Mouse (Mus musculus): Measurements from ENCODE around the gene Cpne7. TPM values are rescaled to one million over a fixed set of nuclear protein-coding genes. Genes with fewer than 3 reads are reported as not detected.
A peak's percentile ranks its signal among the peaks of the same experiment; 100 is the strongest.
"Not testable (repeated sequence)": the region's sequence is repeated elsewhere in the genome, so short reads cannot be mapped to it uniquely, and the experiment has no call there.

Cpne7 gene
- 0.22 and 0.31 TPM in 2 replicates for polyA plus RNA-seq (2015; fragmentation: Nextera tagmentation; extraction: Ambion mirVana)

DNA sequence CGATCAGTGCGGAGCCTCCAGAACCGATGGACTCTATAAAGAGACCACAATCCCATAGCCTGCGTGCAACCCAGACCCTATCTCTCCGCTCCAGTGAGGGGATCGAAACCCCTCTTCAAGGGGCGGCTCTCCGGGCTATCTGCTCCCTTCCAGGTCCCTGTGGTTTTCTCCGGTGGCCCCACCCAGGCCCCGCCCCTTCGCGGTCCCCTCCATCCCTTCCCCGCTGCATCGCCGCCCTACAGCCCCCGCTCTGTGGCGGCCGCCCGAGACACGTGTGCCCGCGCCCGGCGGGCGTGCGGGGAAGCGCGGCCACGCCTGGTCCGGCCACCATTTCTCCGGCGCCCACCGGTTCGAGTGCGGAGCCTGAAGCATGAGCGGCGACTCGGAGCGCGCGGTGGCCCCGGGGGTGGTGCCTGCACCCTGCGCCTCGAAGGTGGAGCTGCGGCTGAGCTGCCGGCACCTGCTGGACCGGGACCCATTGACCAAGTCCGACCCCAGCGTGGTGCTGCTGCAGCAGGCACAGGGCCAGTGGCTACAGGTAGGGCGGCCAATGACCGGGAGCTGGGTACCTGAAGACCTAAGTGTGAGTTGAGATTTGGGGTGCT lies at the start of gene Cpne7:
Cpne7 (plus strand) TSS at position 248 of the 605 bp plus-strand sequence.
- DNase-seq (ENCODE audit: low spot score) = no peak

DNA sequence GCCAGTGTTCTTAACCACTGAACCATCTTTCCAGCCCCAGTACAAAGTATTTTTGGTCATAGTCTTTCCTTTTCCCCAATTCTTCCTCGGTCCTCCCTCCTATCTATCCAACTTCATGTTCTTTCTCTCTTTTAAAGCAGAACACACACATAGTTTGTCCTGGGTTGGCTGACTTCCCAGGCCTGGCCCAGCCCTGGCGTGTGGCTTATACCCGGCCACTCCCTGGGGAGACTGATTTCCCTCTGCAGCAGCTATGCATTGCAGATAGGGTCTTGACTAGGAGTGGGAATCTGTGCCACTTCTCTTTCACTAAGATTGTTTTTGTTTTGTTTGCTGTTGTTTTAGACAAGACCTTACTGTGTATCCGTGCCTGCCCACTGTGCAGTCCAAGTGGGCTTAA lies 46.0 kb upstream of the Cpne7 start:
- DNase-seq (ENCODE audit: low spot score) = no peak

DNA sequence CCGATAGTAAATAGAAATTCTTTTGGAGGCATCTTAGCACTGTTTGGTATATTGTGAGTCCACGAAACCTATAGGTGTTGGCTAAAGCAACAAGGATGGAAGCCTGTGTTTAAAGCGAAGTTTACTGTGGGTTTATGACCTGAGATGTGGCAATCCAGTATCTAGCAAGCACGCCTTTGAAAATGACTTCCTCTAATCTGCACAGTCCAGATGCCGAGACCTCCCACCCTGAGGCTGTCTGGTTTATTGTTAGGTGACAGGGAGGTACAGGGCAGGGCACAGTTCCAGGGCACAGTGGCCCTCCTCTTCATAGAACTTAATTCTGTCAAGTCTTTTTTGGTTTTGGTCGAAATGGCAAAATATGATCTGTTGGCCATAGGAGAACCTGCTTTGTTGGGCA lies 40.0 kb upstream of the Cpne7 start:
- no peak for DNase-seq (ENCODE audit: low spot score)

DNA sequence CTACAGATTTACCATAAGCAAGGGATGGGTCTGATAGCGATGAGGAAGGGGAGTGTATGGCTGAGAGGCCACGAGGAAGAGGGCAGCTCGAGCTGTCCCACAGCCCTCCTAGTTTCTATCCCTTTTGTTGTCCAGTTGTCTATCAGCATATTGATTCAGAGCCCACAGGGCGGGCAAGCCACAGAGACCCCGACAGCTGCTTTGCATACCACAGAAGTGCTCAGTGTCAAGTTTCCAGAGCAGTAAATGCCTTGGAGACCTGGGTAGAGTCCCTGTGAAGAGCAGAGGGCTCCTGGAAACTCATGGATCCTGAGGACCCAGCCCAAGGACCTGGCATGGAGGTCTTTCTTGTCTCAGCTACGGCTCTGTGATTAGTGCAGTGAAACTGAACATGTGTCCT lies 34.2 kb upstream of the Cpne7 start:
- DNase-seq (ENCODE audit: low spot score) = no peak

DNA sequence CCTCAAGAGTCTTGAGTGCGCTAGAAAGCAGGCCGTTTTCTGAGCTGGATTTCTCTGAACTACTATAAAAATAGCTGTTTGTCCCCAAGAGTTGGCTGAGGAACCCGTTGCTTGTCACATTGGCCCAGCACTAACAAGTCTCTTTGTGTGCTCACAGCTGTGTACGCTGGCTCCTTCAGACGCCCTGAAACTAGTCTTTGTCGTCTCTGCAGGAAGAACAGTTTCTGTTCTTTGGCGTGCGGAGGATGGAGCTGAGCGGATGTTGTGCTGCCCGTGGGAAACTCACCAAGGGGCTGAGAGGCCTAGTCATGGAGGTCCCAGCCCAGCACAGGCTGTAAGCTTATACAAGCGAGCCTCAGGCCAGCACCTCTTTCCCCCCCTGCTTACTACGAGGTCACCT lies 33.6 kb upstream of the Cpne7 start:
- no peak for DNase-seq (ENCODE audit: low spot score)

DNA sequence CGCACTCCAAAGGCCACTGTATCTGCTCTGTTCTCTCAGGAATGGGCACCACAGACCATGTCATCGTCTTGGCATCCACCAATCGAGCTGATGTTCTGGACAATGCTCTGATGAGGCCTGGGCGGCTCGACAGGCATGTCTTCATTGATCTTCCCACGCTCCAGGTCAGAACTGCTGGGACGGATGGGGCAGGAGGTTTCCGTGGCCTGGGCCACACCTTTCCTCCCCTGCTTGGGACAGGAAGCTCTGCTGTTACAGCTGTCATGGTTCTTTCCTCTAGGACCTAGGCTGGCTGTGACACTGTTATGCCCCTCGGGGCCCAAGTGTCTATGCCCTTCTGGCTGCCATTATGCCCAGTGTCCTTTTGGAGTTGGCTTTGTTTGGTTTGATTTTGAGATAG lies 29.9 kb upstream of the Cpne7 start:
- no peak for DNase-seq (ENCODE audit: low spot score)

DNA sequence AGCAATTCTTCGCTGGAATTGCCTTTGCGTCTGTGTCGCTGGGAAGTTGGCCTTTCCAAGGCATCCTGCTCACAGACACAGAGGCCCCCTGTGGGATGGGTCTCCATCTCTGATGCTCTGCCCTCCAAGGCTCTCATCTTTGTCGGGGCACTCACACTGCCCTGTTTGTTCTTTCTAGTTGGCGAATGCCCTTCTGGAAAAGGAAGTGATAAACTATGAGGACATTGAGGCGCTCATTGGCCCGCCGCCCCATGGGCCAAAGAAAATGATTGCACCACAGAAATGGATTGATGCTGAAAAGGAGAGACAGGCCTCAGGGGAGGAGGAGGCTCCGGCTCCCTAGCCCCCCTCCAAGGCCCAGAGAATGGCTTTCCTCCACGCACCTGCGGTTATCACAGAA lies 20.0 kb upstream of the Cpne7 start:
- no peak for DNase-seq (ENCODE audit: low spot score)

DNA sequence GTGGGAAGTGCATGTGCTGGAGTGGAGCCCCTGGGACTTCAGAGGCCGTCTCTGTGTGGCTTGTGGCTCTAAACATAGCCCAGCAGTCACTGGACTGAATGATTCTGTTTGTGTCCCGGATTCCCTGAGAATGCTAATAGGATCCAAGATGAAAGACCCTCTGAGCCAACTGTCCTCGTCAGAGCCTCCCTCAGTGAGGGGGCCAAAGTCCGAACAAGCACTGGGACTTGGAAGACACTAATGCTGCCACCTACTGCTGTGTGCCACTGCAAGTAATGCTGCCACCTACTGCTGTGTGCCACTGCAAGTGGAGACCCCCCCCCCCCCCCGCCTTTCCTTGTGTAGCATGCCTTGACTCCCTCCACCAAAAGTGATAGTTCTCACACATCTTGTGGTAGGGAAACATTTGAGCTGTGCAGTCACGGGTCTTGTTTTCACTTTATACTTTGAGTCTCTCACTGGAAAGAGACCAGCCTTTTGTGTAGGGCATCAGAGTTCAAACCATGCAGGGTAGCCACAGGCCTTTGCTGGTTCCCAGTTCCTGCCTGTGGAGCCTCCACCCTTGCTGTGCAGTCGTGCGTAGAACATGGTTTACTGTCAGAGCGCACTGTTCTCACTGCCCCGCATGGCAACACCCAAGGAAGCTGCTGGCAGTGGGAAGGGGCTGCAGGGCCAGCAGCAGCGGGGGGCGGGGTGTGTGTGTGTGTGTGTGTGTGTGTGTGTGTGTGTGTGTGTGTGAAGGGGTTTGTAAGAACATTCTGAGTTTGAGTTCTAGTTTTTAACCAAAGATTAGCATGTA lies 19.2 kb upstream of the Cpne7 start:
- DNase-seq (ENCODE audit: low spot score) = no peak

DNA sequence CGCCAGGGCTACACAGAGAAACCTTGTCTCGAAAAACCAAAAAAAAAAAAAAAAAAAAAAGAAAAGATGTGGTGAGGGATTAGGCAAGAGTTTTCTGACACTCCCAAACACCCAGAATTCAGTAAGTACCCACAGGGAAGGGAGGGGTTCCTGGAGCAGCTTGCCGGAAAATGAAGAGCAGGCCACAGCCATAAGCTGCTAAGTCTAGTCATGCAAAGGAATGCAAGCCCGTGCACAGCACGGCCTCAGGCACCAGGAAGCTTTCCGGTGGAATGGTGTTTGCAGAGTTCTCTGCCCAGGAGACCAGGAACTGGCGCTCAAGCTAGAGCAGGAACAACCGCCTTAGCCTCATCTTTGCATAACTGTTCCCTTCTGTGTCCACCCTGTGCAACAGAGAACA lies 16.9 kb upstream of the Cpne7 start:
- DNase-seq (ENCODE audit: low spot score) = no peak

DNA sequence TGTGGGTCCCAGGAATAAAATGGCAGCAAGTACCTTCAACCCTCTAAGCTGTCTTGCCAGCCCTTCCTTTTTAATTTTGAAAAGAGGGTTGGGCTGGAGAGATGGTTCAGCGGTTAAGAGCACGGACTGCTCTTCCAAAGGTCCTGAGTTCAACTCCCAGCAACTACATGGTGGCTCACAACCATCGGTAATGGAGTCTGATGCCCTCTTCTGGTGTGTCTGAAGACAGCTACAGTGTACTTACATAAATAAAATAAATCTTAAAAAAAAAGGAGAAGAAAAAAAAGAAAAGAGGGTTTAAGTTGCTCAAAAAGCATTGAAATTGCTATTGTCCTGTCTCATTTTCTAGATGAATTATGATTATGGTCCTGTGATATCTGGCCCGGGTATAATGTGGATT lies 15.9 kb upstream of the Cpne7 start:
- DNase-seq (ENCODE audit: low spot score) = no peak

DNA sequence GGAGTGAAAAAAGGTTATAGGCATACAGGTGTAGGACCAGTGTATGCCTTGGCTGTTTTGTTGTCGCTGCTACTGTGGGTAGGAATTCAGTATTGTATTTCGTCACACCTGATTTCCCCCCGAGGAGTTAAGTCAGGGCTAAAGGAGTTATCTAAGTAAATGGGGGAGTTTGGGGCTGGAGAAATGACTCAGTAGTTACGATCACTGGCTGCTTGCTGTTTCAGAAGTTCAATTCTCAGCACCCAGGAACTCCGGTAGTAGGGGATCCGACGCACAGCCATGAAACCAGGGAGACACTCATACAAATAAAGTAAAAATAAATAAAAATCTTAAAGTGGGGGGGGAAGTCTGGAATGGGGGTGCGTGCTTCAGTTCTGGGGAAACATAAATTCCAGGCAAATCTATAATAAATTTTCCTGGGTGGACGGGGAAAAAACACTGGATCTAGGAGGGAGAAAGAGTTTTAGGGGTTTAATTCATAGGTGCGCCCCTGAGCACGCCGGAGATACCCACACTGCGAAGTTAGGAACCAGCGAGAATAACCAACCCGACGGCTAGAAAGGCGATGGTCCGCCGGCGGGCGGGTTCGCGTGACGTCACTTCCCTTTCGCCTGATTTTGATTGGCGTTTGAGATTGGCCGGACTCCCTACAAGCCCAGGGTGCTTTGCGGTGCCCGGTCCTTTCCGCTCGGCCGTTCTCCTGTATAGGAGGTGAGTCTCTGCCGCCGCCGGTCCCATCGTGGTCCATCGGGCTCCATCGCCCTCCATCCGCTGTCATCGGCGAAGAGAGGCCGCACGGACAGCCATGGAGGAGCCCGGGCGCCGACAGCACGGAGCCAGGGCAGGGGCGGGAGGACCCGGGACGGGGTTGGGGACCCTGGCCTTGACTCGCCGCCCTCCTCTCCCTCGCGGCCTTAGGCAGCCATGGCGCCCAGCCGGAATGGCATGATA lies 15.2 kb upstream of the Cpne7 start, which contains the start of gene Rpl13:
Rpl13 (plus strand) TSS at position 616 of the 951 bp plus-strand sequence.
- peak; percentile 93 for DNase-seq (ENCODE audit: low spot score)

DNA sequence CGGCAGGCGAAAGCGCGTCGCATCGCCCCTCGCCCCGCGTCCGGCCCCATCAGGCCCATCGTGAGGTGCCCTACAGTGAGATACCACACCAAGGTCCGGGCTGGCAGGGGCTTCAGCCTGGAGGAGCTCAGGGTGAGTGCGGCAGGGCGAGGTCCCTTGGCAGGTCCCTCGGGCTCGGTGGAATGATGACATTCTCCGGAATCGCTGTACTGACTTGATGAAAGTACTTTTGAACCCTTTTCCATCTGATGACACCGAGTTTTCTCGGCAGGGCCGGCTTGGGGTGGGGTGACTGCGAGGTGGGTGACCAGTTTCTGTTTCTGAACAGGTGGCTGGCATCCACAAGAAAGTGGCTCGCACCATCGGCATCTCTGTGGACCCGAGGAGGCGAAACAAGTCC lies 14.3 kb upstream of the Cpne7 start:
- DNase-seq (ENCODE audit: low spot score) = not testable (repeated sequence)

DNA sequence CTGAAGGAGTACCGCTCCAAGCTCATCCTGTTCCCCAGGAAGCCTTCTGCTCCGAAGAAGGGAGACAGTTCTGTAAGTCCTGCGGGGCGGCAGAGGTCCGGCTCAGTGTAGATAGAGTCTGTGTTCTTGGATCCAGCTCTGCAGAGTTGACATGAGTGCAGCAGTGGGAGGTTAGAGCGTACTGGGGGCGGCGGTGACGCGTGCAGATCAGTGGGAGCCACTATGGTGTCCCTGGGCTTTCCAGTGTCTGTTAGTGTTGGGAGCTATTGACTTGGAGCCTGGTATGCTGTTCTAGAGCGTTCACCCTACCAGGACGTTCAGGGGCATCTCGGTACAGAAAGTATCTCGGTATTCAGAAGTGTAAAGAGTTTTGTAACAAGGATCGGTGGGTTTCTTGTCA lies 13.9 kb upstream of the Cpne7 start:
- DNase-seq (ENCODE audit: low spot score) = no peak

DNA sequence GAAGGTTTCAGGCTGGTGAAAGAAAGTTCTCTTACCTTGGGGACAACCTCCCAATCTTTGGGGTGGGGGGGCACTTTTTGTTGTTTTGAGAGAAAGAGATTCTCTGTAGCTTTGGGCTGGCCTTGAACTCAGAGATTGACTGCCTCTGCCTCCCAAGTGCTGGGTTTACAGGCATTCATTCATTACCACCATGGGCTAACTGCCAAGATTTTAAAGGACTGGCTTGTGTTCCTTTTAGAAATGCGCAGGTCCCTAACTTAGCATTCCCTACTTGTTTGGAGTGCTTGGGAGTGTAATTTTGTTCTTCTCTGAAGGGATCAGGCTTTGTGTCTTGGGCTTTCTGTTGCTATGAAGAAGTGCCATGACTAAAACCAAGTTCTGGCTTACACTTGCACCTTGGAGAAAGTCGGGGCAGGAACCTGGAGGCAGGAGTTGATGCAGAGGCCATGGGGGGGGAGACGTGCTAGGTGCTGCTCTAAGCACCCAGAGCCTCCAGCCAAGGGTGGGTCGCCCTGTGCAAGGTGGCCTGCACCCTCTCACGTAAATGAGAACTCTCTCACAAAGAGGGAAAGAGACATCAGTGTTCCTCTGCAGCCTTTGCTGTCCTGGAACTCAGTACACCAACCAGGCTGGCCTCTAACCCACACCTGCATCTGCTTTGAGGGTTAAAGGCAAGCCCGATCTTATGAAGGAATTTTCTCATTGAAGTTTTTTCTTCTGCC lies 13.0 kb upstream of the Cpne7 start:
- no peak for DNase-seq (ENCODE audit: low spot score)

DNA sequence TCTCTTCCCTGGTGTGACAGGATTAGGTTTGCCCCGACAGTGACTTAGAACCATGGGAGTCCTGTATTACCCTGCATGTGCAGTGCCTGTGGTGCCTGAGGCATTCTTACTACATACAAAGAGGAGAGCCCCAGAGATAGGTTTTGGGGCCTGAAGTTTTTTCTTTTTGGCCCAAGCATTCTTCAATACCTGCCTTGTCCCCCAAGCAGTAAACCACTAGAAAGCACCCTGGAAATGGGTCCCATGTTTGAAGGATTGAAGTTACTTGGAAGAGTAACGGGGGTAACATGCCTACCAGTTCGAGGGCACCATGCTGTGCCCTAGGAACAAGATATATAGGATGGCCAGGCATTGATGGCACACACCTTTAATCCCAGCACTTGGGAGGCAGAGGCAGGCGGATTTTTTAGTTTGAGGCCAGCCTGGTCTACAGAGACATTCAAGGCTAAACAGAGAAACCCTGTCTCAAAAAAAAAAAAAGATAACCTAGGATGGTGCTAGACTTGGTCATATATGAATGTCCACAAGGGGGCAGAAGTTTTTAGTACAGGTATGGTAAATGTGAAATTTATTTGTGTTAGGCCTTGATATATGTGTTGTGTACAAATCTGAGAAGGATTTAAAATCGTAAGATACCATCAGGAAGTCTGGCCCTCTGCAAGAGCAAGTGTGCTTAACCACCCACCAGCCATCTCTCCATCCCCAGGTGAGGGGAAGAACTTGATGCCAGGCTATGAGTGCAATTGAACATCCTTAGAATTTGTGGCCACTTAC lies 11.4 kb upstream of the Cpne7 start:
- peak; percentile 68 for DNase-seq (ENCODE audit: low spot score)

DNA sequence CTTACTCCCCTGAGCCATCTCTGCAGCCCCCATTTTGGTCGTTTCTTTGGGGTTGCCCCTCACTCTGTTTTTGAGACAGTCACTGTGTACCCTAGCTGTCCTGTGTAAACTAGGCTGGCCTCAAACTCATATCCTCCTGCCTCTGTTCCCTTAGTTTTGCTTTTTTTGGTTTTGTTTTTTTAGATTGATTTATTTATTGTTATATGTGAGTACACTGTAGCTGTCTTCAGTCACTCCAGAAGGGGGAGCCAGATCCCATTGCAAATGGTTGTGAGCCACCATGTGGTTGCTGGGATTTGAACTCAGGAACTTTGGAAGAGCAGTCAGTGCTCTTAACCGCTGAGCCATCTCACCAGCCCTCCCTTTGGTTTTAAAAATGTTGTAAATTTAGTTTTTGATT lies 10.6 kb upstream of the Cpne7 start:
- DNase-seq (ENCODE audit: low spot score) = no peak

DNA sequence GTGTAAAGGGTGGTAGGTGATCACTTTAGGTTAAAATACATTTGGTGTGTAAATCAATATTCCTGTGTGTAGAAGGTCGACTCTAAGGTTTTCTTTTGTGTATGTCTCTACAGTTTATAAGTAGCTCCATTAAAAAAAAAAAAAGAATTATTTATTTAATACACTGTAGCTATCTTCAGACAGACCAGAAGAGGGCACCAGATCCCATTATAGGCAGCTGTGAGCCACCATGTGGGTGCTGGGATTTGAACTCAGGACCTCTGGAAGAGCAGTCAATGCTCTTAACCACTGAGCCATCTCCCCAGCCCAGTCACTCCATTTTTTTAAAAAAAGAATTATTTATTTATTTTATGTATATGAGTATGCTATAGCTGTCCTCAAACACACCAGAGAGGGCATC lies 9.2 kb upstream of the Cpne7 start:
- no peak for DNase-seq (ENCODE audit: low spot score)

DNA sequence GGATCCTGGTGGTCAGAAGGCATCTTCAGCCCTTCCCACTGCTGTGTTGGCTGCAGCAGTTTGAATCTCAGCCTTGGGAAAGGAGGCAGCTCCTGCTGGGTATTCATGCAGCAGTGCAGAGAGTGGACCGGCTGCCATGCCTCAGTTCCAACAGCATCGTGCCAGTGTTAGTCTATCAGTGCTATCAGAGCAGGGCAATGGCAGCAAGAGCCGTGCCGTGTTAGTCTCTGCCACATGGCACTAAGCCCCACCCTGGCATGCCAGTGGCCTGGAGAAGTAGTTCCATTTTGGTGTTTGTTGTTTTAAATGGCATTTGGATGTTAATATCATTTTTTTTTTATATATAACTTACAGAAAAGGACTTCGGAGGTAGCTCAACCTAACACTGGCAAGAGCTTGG lies 8.2 kb upstream of the Cpne7 start:
- DNase-seq (ENCODE audit: low spot score) = no peak

DNA sequence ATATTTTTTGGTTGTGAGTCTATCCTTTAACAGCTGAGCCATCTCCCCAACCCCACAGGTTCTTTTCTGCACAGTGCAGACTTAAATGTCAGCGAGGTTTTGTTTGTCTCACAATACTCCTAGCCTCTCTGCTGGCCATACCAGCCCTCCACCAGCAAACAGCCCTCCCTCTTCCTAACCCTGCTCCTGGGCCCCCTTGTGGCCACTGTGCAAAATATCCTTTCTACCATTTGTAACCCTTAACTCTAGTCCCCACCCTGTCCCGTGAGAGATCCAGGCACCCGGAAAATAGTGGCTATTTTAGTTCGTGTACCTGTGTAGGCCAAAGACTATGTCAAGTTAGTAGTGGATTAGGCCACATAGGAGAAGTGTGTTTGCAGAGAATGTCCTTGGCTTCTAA lies 6.5 kb upstream of the Cpne7 start:
- peak; percentile 71 for DNase-seq (ENCODE audit: low spot score)

DNA sequence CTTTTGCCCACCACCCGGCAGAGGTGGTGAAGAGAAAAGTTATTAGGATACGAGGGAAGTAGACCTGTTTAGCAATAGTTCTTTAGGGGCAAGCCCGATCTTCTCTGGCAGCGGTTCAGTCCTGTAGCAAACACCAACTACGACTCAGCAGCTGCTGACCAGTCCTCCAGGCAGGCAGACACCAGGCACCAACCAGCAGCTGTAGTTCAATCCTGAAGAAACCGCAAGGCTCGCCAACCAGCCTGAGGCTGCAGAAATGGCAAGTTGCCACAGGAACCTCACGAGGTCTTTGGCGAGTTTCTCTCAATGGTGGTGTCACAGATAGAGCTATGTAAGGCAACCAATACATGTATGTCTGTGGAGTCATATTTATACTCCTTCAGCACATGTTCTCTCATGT lies 4.3 kb upstream of the Cpne7 start:
- no peak for DNase-seq (ENCODE audit: low spot score)
